Mouse (Mus musculus): ENCODE data around the gene Gpr161.

- TF ChIP-seq CTCF (IDR thresholded peaks at IDR 0.05; ENCODE audit: low read depth) (no peak), EP300 (optimal IDR thresholded peaks at IDR 0.05) (no peak)
Measured at GRCm38 (mm10) chr1:165348627-165349026, 53.0 kb downstream of the Gpr161 start.
